Mouse (Mus musculus): ENCODE measurements around the gene Ssu72. TPM values are rescaled to one million over a fixed set of nuclear protein-coding genes. Genes with fewer than 3 reads are reported as not detected.

Ssu72 gene
- polyA plus RNA-seq, 1 experiment from 2014 or later = 141 TPM

GRCm38 (mm10) chr4:155774971-155775740 lies 70.6 kb downstream of the Ssu72 start:
- Histone ChIP-seq H3K4me1 (peaks cover 35% of the 10 kb centered on the region), H3K9me3 (no peaks in the 10 kb centered on the region), H3K4me3 (replicated peaks) (peak overlapping the region; percentile 47; the same call in 1 of the 2 replicates), H3K27me3 (replicated peaks) (no peaks in the 10 kb centered on the region), H3K4me2 (peak overlapping the region; percentile 77), H3K36me3 (no peaks in the 10 kb centered on the region), H3K9ac (no peak overlapping the region), H3K27ac (peak overlapping the region; percentile 86)
- no peak for ATAC-seq (ENCODE audit: insufficient read depth, low FRiP score, low read depth)
- 37% methylated on average over 9 of the region's 9 CpGs for WGBS

DNA sequence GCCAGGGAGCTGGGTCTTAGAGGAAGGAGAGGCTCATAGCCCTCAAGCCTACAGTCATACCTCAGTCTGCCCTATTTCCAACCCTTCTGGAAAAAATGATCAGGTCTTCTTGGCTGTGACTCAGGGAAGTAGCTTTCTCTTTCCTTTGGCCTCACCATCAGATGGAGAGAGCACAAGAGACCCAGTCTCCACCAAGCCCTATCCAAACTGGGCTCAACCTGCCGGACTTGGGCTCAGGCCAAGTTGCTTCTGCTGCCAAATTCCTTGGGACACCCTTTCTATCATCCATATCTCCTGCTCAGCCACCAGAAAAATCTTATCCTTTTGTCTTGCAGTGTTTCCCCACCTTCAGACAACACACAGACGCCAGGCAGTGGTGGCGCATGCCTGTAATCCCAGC lies 71.3 kb downstream of the Ssu72 start:
- no peak for ATAC-seq (ENCODE audit: insufficient read depth, low FRiP score, low read depth)
- H3K4me3 ChIP-seq (replicated peaks) = no peak overlapping the region
- WGBS = 67% methylated on average over 3 of the region's 3 CpGs
- H3K4me2 ChIP-seq = no peak overlapping the region
- peak overlapping the region; percentile 86 for H3K27ac ChIP-seq
- H3K36me3 ChIP-seq = no peaks in the 10 kb centered on the region
- no peak overlapping the region for H3K9ac ChIP-seq
- H3K27me3 ChIP-seq (replicated peaks) = no peaks in the 10 kb centered on the region
- H3K9me3 ChIP-seq = no peaks in the 10 kb centered on the region
- H3K4me1 ChIP-seq = peaks cover 32% of the 10 kb centered on the region

DNA sequence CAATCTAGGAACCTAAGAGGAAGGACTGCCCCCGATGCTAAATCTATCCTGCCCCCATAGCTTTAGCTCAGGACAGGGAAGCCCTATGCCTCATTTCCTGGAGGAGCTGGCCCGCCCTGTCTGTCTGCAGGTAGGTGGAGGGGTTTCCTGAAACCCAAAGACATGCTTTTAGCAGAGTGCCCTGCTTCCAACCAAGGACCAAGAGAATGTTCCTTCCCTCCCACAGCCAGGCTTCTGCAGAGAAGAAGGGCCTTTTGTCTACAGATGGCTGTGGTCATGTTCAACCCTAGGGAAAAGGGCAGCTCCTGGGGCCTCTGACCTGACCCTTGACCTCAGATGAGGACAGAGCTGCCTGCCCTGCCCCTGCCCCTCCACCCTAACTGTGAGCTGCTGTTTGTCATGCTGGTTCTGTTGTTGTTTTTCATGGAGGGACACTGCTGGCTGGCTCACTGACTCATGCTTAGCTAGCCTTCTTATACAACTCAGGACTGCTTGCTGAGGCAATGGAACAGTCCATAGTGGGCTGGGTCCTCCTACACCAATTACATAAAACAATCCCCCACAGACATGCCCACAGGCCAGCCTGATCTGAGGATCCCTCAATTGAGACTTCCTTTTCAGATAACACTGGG lies 72.2 kb downstream of the Ssu72 start:
- 55% methylated on average over 2 of the region's 2 CpGs for WGBS
- Histone ChIP-seq H3K27ac (peak overlapping the region; percentile 18; the same call in 1 of the 2 replicates), H3K4me1 (peaks cover 37% of the 10 kb centered on the region), H3K36me3 (no peaks in the 10 kb centered on the region), H3K27me3 (replicated peaks) (no peaks in the 10 kb centered on the region), H3K9me3 (no peaks in the 10 kb centered on the region), H3K9ac (no peak overlapping the region), H3K4me3 (replicated peaks) (no peak overlapping the region), H3K4me2 (no peak overlapping the region)
- no peak for ATAC-seq (ENCODE audit: insufficient read depth, low FRiP score, low read depth)

GRCm38 (mm10) chr4:155777816-155778215 lies 73.2 kb downstream of the Ssu72 start:
- no peaks in the 10 kb centered on the region for H3K36me3 ChIP-seq
- H3K9ac ChIP-seq = no peak overlapping the region
- no peaks in the 10 kb centered on the region for H3K27me3 ChIP-seq (replicated peaks)
- H3K4me1 ChIP-seq = peaks cover 37% of the 10 kb centered on the region
- peak overlapping the region; percentile 7; the same call in 1 of the 2 replicates for H3K27ac ChIP-seq
- 62% methylated on average over 2 of the region's 2 CpGs for WGBS
- H3K4me3 ChIP-seq (replicated peaks) = no peak overlapping the region
- no peaks in the 10 kb centered on the region for H3K9me3 ChIP-seq
- ATAC-seq (ENCODE audit: insufficient read depth, low FRiP score, low read depth) = no peak
- no peak overlapping the region for H3K4me2 ChIP-seq

DNA sequence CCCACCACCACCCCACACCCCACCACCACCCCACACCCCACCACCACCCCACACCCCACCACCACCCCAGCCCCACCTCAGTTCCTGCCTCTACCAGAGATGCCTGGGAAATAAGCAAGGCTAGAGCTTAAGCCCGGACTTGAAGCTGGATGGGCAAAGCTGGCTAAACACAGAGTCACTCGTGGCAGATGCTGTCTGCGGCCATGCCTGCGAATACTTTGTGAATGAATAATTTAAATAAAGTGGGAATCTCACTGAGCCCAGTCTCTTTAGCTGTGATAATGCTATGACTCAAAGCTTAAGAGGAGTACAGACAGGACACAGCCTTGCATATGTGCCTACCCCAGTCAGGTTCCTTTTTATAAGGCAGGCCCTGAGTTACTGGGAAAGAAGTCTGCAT lies 74.9 kb downstream of the Ssu72 start:
- Histone ChIP-seq H3K9ac (no peak overlapping the region), H3K4me1 (peaks cover 39% of the 10 kb centered on the region), H3K9me3 (no peaks in the 10 kb centered on the region), H3K27me3 (replicated peaks) (no peaks in the 10 kb centered on the region), H3K4me3 (replicated peaks) (no peak overlapping the region), H3K4me2 (no peak overlapping the region), H3K27ac (no peak overlapping the region), H3K36me3 (no peaks in the 10 kb centered on the region)
- 72% methylated on average over 4 of the region's 4 CpGs for WGBS
- ATAC-seq (ENCODE audit: insufficient read depth, low FRiP score, low read depth) = no peak

DNA sequence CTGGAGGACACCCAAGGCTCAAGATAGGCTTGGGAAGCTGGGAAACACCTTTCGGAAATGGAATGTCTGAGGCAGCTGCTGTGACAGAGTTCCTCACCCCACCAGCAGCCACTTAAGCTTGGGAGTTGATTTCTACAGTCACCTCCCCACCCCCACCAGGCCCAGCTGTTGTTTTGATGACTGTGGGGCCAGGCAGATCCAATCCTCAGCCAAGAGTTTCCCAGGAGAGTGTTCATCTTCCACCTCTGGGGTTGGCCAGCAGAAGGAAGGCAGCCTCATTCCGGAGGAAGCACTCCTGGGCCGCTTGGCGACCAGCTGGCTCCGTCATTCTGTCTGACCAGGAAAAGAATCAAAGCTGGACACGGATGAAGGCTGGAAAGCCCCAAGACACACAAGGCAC lies 76.3 kb downstream of the Ssu72 start:
- H3K27ac ChIP-seq = peak overlapping the region; percentile 62
- H3K4me1 ChIP-seq = peaks cover 31% of the 10 kb centered on the region
- ATAC-seq (ENCODE audit: insufficient read depth, low FRiP score, low read depth) = no peak; the same call in 1 of the 2 replicates
- no peaks in the 10 kb centered on the region for H3K36me3 ChIP-seq
- no peak overlapping the region for H3K4me2 ChIP-seq
- no peak overlapping the region for H3K4me3 ChIP-seq (replicated peaks)
- no peaks in the 10 kb centered on the region for H3K9me3 ChIP-seq
- no peak overlapping the region for H3K9ac ChIP-seq
- no peaks in the 10 kb centered on the region for H3K27me3 ChIP-seq (replicated peaks)
- WGBS = 22% methylated on average over 6 of the region's 6 CpGs

Other genes starting within 250 kb of the Ssu72 start
- 0.28 and 0.46 TPM in 2 replicates for gene Tmem52, start 235.7 kb upstream of the Ssu72 start, polyA plus RNA-seq (2015; fragmentation: Nextera tagmentation; extraction: Ambion mirVana)
- 446 and 447 TPM in 2 replicates for gene Gnb1, start 213.4 kb upstream of the Ssu72 start, polyA plus RNA-seq (2015; fragmentation: Nextera tagmentation; extraction: Ambion mirVana)
- 79.7 and 83.2 TPM in 2 replicates for gene Nadk, start 142.4 kb upstream of the Ssu72 start, polyA plus RNA-seq (2015; fragmentation: Nextera tagmentation; extraction: Ambion mirVana)
- 6.9 and 7.9 TPM in 2 replicates for gene Slc35e2, start 103.4 kb upstream of the Ssu72 start, polyA plus RNA-seq (2015; fragmentation: Nextera tagmentation; extraction: Ambion mirVana)
- 56.7 and 59.8 TPM in 2 replicates for gene Cdk11b, start 79.9 kb upstream of the Ssu72 start, polyA plus RNA-seq (2015; fragmentation: Nextera tagmentation; extraction: Ambion mirVana)
- not detected in 2 replicates for gene Gm10563, start 59.4 kb upstream of the Ssu72 start, polyA plus RNA-seq (2015; fragmentation: Nextera tagmentation; extraction: Ambion mirVana)
- 39.6 and 42.0 TPM in 2 replicates for gene Mmp23, start 51.4 kb upstream of the Ssu72 start, polyA plus RNA-seq (2015; fragmentation: Nextera tagmentation; extraction: Ambion mirVana)
- gene Mib2, start 35.6 kb upstream of the Ssu72 start, polyA plus RNA-seq (2015; fragmentation: Nextera tagmentation; extraction: Ambion mirVana) = 23.3 and 24.1 TPM in 2 replicates
- gene Fndc10, start 10.5 kb upstream of the Ssu72 start, polyA plus RNA-seq (2015; fragmentation: Nextera tagmentation; extraction: Ambion mirVana) = 9.0 and 10.0 TPM in 2 replicates
- 0.80 and 0.85 TPM in 2 replicates for gene Tmem240, start 30.0 kb downstream of the Ssu72 start, polyA plus RNA-seq (2015; fragmentation: Nextera tagmentation; extraction: Ambion mirVana)
- gene Atad3a, start 56.3 kb downstream of the Ssu72 start, polyA plus RNA-seq (2015; fragmentation: Nextera tagmentation; extraction: Ambion mirVana) = 110 and 114 TPM in 2 replicates
- 27.6 and 28.2 TPM in 2 replicates for gene Vwa1, start 69.9 kb downstream of the Ssu72 start, polyA plus RNA-seq (2015; fragmentation: Nextera tagmentation; extraction: Ambion mirVana)
- gene Tmem88b, start 81.1 kb downstream of the Ssu72 start, polyA plus RNA-seq (2015; fragmentation: Nextera tagmentation; extraction: Ambion mirVana) = 0.55 and 0.89 TPM in 2 replicates
- 0.22 TPM in 1 of 2 replicates, not detected in the other for gene Ankrd65, start 85.6 kb downstream of the Ssu72 start, polyA plus RNA-seq (2015; fragmentation: Nextera tagmentation; extraction: Ambion mirVana)
- gene Mrpl20, start 98.1 kb downstream of the Ssu72 start, polyA plus RNA-seq (2015; fragmentation: Nextera tagmentation; extraction: Ambion mirVana) = 195 and 219 TPM in 2 replicates
- gene Ccnl2, start 107.7 kb downstream of the Ssu72 start, polyA plus RNA-seq (2015; fragmentation: Nextera tagmentation; extraction: Ambion mirVana) = 166 and 167 TPM in 2 replicates
- gene Aurkaip1, start 126.5 kb downstream of the Ssu72 start, polyA plus RNA-seq (2015; fragmentation: Nextera tagmentation; extraction: Ambion mirVana) = 138 and 157 TPM in 2 replicates
- gene Mxra8, start 134.9 kb downstream of the Ssu72 start, polyA plus RNA-seq (2015; fragmentation: Nextera tagmentation; extraction: Ambion mirVana) = 110 and 121 TPM in 2 replicates
- 13.7 and 16.0 TPM in 2 replicates for gene Dvl1, start 142.6 kb downstream of the Ssu72 start, polyA plus RNA-seq (2015; fragmentation: Nextera tagmentation; extraction: Ambion mirVana)
- gene Tas1r3, start 158.6 kb downstream of the Ssu72 start, polyA plus RNA-seq (2015; fragmentation: Nextera tagmentation; extraction: Ambion mirVana) = 0.30 and 0.50 TPM in 2 replicates
- 14.7 and 15.7 TPM in 2 replicates for gene Cptp, start 164.6 kb downstream of the Ssu72 start, polyA plus RNA-seq (2015; fragmentation: Nextera tagmentation; extraction: Ambion mirVana)
- 59.7 and 60.7 TPM in 2 replicates for gene Ints11, start 164.7 kb downstream of the Ssu72 start, polyA plus RNA-seq (2015; fragmentation: Nextera tagmentation; extraction: Ambion mirVana)
- gene Pusl1, start 187.0 kb downstream of the Ssu72 start, polyA plus RNA-seq (2015; fragmentation: Nextera tagmentation; extraction: Ambion mirVana) = 51.2 and 51.9 TPM in 2 replicates
- 17.0 and 17.5 TPM in 2 replicates for gene Acap3, start 187.0 kb downstream of the Ssu72 start, polyA plus RNA-seq (2015; fragmentation: Nextera tagmentation; extraction: Ambion mirVana)
- 100 and 102 TPM in 2 replicates for gene Ube2j2, start 239.0 kb downstream of the Ssu72 start, polyA plus RNA-seq (2015; fragmentation: Nextera tagmentation; extraction: Ambion mirVana)